Mouse (Mus musculus) heart, embryonic 10.5 days (tissue): ENCODE results near the gene Gja10. TPM values are rescaled to one million over a fixed set of nuclear protein-coding genes. Genes with fewer than 3 reads are reported as not detected.
A peak's percentile ranks its signal among the peaks of the same experiment; 100 is the strongest.

Experiments
- DNase-seq: peaks from one replicate; pipeline ENCODE4 v3.0.0-alpha.2; 2017; ENCODE audit warnings: low spot score
- H3K27ac ChIP-seq: fragments of 300-500 bp; sonication (generic); 2 replicates; pipeline ENCODE4 v1.5.1; 2016; ENCODE audit warnings: mild to moderate bottlenecking
- H3K27me3 ChIP-seq: fragments of 300-500 bp; sonication (generic); 2 replicates; pipeline ENCODE4 v1.6.1; 2016; ENCODE audit warnings: mild to moderate bottlenecking; ENCODE audit not compliant: poor library complexity, insufficient read depth, severe bottlenecking
- H3K36me3 ChIP-seq: fragments of 300-500 bp; sonication (generic); 2 replicates; pipeline ENCODE4 v1.6.1; 2016; ENCODE audit warnings: mild to moderate bottlenecking, moderate library complexity
- H3K4me1 ChIP-seq: fragments of 300-500 bp; sonication (generic); 2 replicates; pipeline ENCODE4 v1.6.1; 2016; ENCODE audit warnings: mild to moderate bottlenecking
- H3K4me3 ChIP-seq: fragments of 300-500 bp; sonication (generic); 2 replicates; pipeline ENCODE4 v1.5.1; 2016; ENCODE audit warnings: mild to moderate bottlenecking, moderate library complexity
- H3K9me3 ChIP-seq: fragments of 300-500 bp; sonication (generic); 2 replicates; pipeline ENCODE4 v1.6.1; 2016; ENCODE audit warnings: mild to moderate bottlenecking, moderate library complexity
- WGBS: fragments of 180-500 bp; shearing (Covaris S2); methylation state at CpG from one replicate; pipeline ENCODE4 v1.1.7; 2016; 5-methylcytosine and 5-hydroxymethylcytosine counted together
- polyA plus RNA-seq: library from polyadenylated mRNA; unstranded; fragments of >200 nt; fragmentation: Nextera tagmentation; extraction: Ambion mirVana; gene quantifications from 2 replicates; pipeline ENCODE4 v1.2.1, GENCODE M21; 2016

Gene Gja10
- polyA plus RNA-seq: 0.09 TPM in 1 of 2 replicates, not detected in the other

DNA sequence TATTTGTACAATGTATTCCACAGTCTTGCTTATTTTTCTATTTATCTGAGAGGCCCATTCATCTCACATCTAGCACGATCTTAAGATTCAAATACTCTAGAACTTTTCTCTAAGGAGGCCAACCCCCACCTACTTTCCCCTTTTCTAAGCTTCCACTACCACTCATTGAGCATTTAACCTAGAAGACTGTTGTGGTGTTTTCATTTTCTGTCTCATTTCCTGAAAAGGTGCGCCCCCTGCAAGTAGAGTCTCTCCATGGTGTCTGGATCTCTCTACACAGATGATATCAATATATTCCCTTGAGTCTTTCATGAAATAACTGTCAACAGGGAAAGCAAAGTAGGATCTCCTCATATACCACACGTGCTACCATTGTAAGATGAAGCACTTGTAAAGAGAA lies at the start of gene Gja10:
Gene Gja10 (minus strand): TSS at position 101 of the 400 bp plus-strand sequence.
- Histone ChIP-seq H3K4me1 (no peaks in the 10 kb centered on the region), H3K36me3 (no peaks in the 10 kb centered on the region), H3K4me3 (no peak within 1 kb of the TSS), H3K27me3 (no peaks in the 10 kb centered on the region), H3K9me3 (no peaks in the 10 kb centered on the region), H3K27ac (no peak within 1 kb of the TSS)
- 63% methylated on average over 3 of the region's 3 CpGs for WGBS
- DNase-seq: no peak

GRCm38 (mm10) chr4:32651669-32652068 lies 49.1 kb upstream of the Gja10 start:
- Histone ChIP-seq H3K4me3 (no peak overlapping the region), H3K9me3 (no peaks in the 10 kb centered on the region), H3K36me3 (peaks cover 49% of the 10 kb centered on the region), H3K4me1 (no peaks in the 10 kb centered on the region), H3K27ac (no peak overlapping the region), H3K27me3 (no peaks in the 10 kb centered on the region)
- peak; percentile 76 for DNase-seq
- WGBS: 76% methylated on average over 5 of the region's 5 CpGs

- no peak overlapping the region for H3K27ac ChIP-seq
- H3K36me3 ChIP-seq: peaks cover 24% of the 10 kb centered on the region
Measured at GRCm38 (mm10) chr4:32621637-32622036, 19.1 kb upstream of the Gja10 start.

DNA sequence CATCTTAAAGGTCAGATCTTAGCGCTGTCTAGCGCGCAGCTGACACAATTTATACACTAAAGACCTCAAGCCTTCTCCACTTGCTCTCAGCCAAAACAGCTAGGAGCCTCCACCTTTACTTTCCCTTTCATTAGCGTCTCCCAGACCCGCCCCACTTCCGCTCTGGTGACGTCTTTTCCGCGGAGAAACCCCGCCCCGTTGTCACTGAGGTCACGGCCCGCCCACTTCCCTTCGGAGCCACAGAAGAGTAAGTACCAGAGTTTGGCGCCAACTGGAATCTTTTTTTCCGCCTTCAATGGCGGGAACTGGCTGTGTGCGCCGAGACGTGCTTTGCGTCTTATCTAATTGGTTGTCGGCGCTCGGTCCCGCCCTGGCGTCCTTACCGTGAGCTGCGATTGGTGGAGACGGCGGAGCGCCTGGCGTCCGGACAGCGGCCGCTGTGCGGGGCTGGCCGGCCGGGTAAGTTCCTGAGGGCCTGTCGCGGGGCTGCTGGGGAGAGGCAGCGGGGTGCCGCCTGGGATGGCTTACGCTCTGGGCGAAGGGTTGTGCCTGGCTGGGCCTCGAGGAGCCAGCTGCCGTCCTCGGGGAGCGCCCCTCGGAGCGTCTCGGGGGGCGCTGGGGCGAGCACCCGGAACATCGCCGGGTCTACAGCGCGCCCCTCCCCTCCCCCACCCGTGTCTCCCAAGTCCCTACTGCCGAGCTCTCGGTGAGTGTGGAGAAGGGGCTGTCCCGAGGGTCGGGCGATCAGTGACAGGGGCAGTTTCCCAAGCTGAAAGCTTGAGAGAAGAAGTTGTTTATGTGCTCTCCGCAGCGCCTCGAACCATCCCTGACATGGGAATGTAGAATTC lies 12.7 kb upstream of the Gja10 start, which contains the start of gene Casp8ap2:
Gene Casp8ap2 (plus strand): TSS at position 418 of the 848 bp plus-strand sequence.
- WGBS: under 1% methylated on average over 67 of the region's 67 CpGs
- peak; percentile 100 for DNase-seq
- Histone ChIP-seq H3K4me3 (peak within 1 kb of the TSS; percentile 96), H3K9me3 (no peaks in the 10 kb centered on the region), H3K36me3 (peaks cover 10% of the 10 kb centered on the region), H3K4me1 (peaks cover 15% of the 10 kb centered on the region; the same call in 1 of the 2 replicates), H3K27me3 (no peaks in the 10 kb centered on the region), H3K27ac (peak within 1 kb of the TSS; percentile 94)

More at GRCm38 (mm10) chr4:32621637-32622036, 19.1 kb upstream of the Gja10 start:
- Histone ChIP-seq H3K27me3 (no peaks in the 10 kb centered on the region), H3K9me3 (no peaks in the 10 kb centered on the region), H3K4me3 (no peak overlapping the region), H3K4me1 (peaks cover 14% of the 10 kb centered on the region; the same call in 1 of the 2 replicates)
- DNase-seq: no peak

DNA sequence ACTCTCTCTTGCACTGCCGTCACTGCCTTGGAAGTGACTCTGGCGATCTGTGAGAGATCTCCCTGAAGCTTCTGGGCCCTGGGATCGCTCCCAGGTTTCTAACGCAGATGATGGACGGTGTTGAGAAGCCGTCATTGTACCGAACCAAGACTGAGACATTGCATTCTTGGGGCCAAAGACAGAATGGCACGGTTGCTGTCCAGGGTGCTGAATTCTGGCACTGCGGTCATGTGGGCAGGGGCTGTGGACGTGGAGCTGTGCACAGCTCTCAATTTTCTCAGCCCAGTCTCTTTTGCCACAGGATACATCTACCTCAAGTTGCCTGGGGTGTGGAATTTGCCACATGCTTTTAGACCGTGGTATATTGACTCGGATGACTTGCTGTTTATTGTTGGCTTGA lies 1.4 kb downstream of the Gja10 start:
- no peak overlapping the region for H3K4me3 ChIP-seq
- H3K36me3 ChIP-seq: no peaks in the 10 kb centered on the region
- H3K9me3 ChIP-seq: no peaks in the 10 kb centered on the region
- peak; percentile 81 for DNase-seq
- WGBS: 21% methylated on average over 12 of the region's 12 CpGs
- H3K4me1 ChIP-seq: no peaks in the 10 kb centered on the region
- H3K27ac ChIP-seq: no peak overlapping the region
- H3K27me3 ChIP-seq: no peaks in the 10 kb centered on the region

DNA sequence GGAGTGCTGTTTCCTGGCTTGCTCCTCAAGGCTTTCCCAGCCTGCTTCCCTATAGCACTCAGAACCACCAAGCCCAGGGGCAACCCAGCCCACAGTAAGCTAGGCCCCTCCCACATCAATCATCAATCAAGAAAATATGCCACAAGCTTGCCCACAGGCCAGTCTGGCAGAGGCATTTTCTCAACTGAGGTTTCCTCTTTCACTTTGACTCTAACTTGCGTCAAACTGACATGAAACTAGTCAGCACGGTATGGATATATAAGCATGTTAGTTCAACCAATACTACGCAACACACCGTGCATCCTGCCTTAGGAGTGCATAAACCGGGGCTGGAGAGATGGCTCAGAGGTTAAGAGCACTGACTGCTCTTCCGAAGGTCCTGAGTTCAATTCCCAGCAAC lies 14.3 kb downstream of the Gja10 start:
- no peaks in the 10 kb centered on the region for H3K9me3 ChIP-seq
- DNase-seq: no peak
- H3K4me1 ChIP-seq: no peaks in the 10 kb centered on the region
- WGBS: 87% methylated on average over 6 of the region's 6 CpGs
- no peak overlapping the region for H3K4me3 ChIP-seq
- no peaks in the 10 kb centered on the region for H3K36me3 ChIP-seq
- H3K27ac ChIP-seq: no peak overlapping the region
- no peaks in the 10 kb centered on the region for H3K27me3 ChIP-seq

DNA sequence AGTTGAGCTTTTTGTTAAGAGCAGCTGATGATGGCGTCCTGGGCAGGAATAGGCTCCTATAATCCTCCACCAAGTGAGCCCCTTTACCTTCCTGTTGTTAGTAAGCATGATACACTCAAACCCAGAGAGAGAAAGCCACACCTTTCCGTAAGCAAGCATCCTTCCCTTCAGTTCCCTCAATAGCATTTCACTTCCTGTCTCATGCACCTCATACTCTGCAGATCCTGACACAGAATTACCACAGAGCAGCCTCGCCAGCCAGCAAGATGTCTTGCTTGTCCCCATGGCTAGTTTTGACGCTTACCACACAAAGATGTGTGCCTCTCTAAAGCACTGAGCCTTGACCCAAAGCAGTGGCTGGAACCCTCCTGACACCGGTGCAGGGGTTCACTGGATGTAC lies 15.0 kb downstream of the Gja10 start:
- no peaks in the 10 kb centered on the region for H3K4me1 ChIP-seq
- H3K9me3 ChIP-seq: no peaks in the 10 kb centered on the region
- no peaks in the 10 kb centered on the region for H3K27me3 ChIP-seq
- WGBS: 84% methylated on average over 5 of the region's 5 CpGs
- DNase-seq: no peak
- H3K4me3 ChIP-seq: no peak overlapping the region
- no peaks in the 10 kb centered on the region for H3K36me3 ChIP-seq
- no peak overlapping the region for H3K27ac ChIP-seq

DNA sequence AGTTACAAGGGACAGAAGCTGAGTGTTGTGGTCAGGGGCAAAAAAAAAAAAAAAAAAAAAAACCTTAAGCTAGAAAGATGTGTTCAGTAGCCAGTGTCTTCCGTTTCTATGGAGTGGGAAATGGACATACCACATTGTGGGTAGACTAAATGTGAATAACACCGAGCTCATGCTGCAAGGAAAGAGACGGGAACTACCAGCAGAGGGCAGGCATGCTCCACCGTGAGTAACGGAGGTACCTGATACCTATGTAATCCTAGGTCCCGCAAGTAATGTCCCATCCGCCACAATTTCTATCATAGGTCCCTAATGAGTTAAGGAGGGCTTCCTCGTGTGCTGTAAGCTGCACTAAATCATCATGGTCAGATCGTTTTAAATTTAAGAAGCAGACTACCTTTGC lies 16.0 kb downstream of the Gja10 start:
- DNase-seq: no peak
- Histone ChIP-seq H3K36me3 (no peaks in the 10 kb centered on the region), H3K9me3 (no peaks in the 10 kb centered on the region), H3K4me3 (no peak overlapping the region), H3K27ac (no peak overlapping the region), H3K27me3 (no peaks in the 10 kb centered on the region), H3K4me1 (peaks cover 4% of the 10 kb centered on the region)
- 18% methylated on average over 9 of the region's 9 CpGs for WGBS

GRCm38 (mm10) chr4:32584181-32584580 lies 18.4 kb downstream of the Gja10 start:
- no peak overlapping the region for H3K4me3 ChIP-seq
- WGBS: 82% methylated on average over 6 of the region's 6 CpGs
- no peak overlapping the region for H3K27ac ChIP-seq
- H3K27me3 ChIP-seq: no peaks in the 10 kb centered on the region
- H3K9me3 ChIP-seq: no peaks in the 10 kb centered on the region
- no peak for DNase-seq
- H3K4me1 ChIP-seq: peaks cover 8% of the 10 kb centered on the region
- H3K36me3 ChIP-seq: peaks cover 6% of the 10 kb centered on the region; the same call in 1 of the 2 replicates

- 74% methylated on average over 8 of the region's 8 CpGs for WGBS
- no peak for DNase-seq
- Histone ChIP-seq H3K36me3 (peaks cover 6% of the 10 kb centered on the region; the same call in 1 of the 2 replicates), H3K4me3 (no peak overlapping the region), H3K27ac (no peak overlapping the region), H3K27me3 (no peaks in the 10 kb centered on the region), H3K4me1 (peaks cover 8% of the 10 kb centered on the region), H3K9me3 (no peaks in the 10 kb centered on the region)
Measured at GRCm38 (mm10) chr4:32579850-32580249, 22.7 kb downstream of the Gja10 start.

DNA sequence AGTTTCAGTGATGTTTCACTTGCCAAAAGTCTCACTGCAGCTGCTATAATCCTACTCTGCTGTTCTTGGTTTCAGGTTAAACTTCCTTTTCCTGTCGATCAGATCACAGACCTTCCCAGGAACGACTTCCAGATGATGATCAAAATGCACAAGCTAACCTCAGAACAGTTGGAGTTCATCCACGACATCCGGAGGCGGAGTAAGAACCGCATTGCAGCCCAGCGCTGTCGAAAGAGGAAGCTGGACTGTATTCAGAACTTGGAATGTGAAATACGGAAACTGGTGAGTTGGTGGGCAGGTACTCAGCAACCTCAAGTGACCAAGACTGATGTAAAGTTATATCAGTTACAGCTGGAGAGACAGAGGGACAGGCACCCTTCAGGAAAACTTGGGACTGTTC lies 27.4 kb downstream of the Gja10 start:
- Histone ChIP-seq H3K27me3 (no peaks in the 10 kb centered on the region), H3K27ac (no peak overlapping the region), H3K9me3 (no peaks in the 10 kb centered on the region), H3K4me1 (peaks cover 14% of the 10 kb centered on the region; the same call in 1 of the 2 replicates), H3K36me3 (peaks cover 4% of the 10 kb centered on the region; the same call in 1 of the 2 replicates), H3K4me3 (no peak overlapping the region)
- DNase-seq: no peak
- WGBS: 77% methylated on average over 9 of the region's 9 CpGs

- H3K27ac ChIP-seq: no peak overlapping the region
- 93% methylated on average over 1 of the region's 1 CpGs for WGBS
- no peaks in the 10 kb centered on the region for H3K36me3 ChIP-seq
- no peak for DNase-seq
- H3K9me3 ChIP-seq: no peaks in the 10 kb centered on the region
- no peaks in the 10 kb centered on the region for H3K27me3 ChIP-seq
- H3K4me3 ChIP-seq: no peak overlapping the region
- peaks cover 19% of the 10 kb centered on the region; the same call in 1 of the 2 replicates for H3K4me1 ChIP-seq
Measured at GRCm38 (mm10) chr4:32574604-32575003, 28.0 kb downstream of the Gja10 start.

GRCm38 (mm10) chr4:32573586-32573985 lies 29.0 kb downstream of the Gja10 start:
- Histone ChIP-seq H3K27ac (no peak overlapping the region), H3K4me3 (no peak overlapping the region), H3K9me3 (no peaks in the 10 kb centered on the region), H3K36me3 (no peaks in the 10 kb centered on the region), H3K27me3 (no peaks in the 10 kb centered on the region), H3K4me1 (peaks cover 19% of the 10 kb centered on the region; the same call in 1 of the 2 replicates)
- no peak for DNase-seq
- 81% methylated on average over 5 of the region's 5 CpGs for WGBS
